Mouse (Mus musculus) spleen, adult 12 weeks (tissue): ENCODE measurements around the gene Vdr.

Experiments used
- DNase-seq: peaks from one replicate; pipeline ENCODE4 v3.0.0; 2022; ENCODE audit warnings: low spot score

Vdr gene

DNA sequence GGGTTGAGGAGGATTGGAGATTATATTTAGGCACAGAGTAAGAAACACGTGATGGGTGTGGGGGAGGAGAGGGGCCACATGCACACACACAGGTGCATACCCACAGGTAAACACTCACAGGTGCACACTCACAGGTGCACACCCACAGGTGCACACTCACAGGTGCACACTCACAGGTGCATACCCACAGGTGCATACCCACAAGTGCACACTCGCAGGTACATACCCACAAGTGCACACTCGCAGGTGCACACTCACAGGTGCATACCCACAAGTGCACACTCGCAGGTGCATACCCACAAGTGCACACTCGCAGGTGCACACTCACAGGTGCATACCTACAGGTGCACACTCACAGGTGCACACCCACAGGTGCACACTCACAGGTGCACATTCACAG is 100.0 kb downstream of the Vdr start:
- DNase-seq, result no peak

DNA sequence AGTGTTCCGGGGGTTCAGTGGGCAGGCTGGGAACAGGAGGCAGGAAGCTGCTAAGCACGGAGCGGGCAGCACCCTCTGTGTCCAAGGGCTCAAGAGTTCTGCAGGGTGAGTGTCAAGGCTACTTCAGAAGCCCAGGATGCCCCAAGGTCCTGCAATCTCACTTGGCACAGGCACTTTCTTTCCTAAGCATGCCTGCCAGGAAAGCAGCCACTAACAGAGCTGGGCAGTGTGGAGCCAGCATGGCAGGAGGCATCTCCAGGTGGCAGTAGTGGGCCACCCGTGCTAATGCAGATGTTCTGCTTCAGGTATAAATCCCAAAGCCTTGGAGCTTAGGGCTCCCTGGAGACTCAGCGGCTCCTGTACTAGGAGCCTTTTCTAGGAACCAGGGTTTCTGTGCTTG is 100.5 kb downstream of the Vdr start:
- DNase-seq, result no peak

DNA sequence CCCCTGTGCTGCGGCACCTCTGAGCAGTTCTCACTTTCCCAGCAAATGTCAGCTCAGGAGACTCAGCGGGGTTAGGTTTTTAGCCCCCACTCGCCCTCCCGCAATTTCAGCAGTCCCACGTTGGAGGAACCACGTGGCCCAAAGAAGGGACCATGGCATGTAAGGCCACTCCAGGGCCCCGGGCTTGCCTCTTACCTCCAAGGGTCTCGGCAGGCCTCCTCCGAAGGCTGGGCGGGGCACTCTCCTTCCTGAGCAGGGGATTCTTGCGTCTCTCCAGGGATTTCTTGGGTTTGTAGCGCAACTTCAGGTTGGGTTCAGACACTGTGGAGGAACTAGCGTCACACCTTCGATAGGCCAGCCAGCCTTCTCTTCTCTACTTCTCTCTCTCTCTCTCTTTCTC is 101.2 kb downstream of the Vdr start:
- DNase-seq, result no peak

DNA sequence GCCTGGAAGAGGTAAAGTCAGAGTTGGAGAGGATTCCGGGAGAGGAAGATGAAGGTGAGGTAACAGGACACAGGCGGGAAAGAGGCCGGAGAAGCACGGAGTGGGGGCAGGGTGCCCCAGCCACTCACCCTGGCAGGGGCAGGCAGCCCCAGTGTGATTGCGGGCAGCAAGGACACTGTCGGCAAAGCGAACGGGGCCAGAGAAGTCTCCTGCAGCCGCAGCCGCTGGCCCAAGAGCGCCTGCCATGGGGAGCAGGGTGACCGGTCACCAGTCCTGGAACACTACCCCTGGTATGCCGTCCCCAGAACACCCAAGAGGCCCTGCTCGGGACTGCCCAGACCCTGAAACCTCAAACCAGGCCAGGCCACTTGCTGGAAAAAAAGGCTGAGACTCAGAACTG is 101.9 kb downstream of the Vdr start:
- DNase-seq, result no peak

DNA sequence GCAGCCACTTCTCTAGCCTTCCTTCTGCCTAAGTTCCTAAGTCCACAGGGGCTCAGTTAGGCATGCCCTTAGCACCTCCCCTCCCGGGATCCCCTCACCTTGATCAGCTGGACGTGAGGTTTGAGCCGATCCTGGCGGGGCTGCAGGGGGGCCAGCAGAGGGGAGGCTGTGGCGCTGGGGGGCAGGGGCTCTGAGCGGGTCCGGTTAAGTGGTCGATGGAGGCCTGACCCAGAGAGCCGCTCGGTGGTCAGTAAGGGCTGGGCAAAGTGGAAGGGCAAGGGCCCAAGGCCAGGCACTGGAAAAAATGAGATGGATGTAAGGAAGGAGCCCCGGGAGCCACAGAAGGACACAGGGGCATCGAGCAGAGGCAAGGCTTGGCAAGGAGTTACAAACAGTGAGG is 102.6 kb downstream of the Vdr start:
- DNase-seq, result no peak
